Mouse (Mus musculus) stomach, postnatal 0 days (tissue): ENCODE measurements around the gene Smc3. TPM values are rescaled to one million over a fixed set of nuclear protein-coding genes. Genes with fewer than 3 reads are reported as not detected.

Experiments
- ATAC-seq: fragments of 200-750 bp; cut with Nextera tagmentation; 2 replicates; pipeline ENCODE4 v1.8.0; 2017; ENCODE audit not compliant: low FRiP score, low TSS enrichment
- DNase-seq: peaks from one replicate; pipeline ENCODE4 v3.0.0-alpha.2; 2016; ENCODE audit warnings: low spot score
- H3K27ac ChIP-seq: fragments of 300-500 bp; sonication (generic); replicated peaks from 2 replicates; pipeline ENCODE4 v1.5.1; 2014; ENCODE audit warnings: mild to moderate bottlenecking, control low read depth
- H3K27me3 ChIP-seq: fragments of 300-500 bp; sonication (generic); 2 replicates; pipeline ENCODE4 v1.6.1; 2014; ENCODE audit warnings: low read length; ENCODE audit not compliant: control insufficient read depth, insufficient read depth
- H3K36me3 ChIP-seq: fragments of 300-500 bp; sonication (generic); 2 replicates; pipeline ENCODE4 v1.6.1; 2014; ENCODE audit warnings: low read length, mixed read lengths; ENCODE audit not compliant: control insufficient read depth, insufficient read depth
- H3K4me1 ChIP-seq: fragments of 300-500 bp; sonication (generic); replicated peaks from 2 replicates; pipeline ENCODE4 v1.6.1; 2014; ENCODE audit warnings: antibody characterized with exemption; ENCODE audit not compliant: control insufficient read depth, insufficient read depth
- H3K4me2 ChIP-seq: fragments of 300-500 bp; sonication (generic); replicated peaks from 2 replicates; pipeline ENCODE4 v1.6.1; 2014; ENCODE audit warnings: low read depth, mild to moderate bottlenecking, control low read depth, moderate library complexity
- H3K4me3 ChIP-seq: fragments of 300-500 bp; sonication (generic); 2 replicates; pipeline ENCODE4 v1.5.1; 2014; ENCODE audit warnings: low read depth, low read length, control low read depth
- H3K9ac ChIP-seq: fragments of 300-500 bp; sonication (generic); 2 replicates; pipeline ENCODE4 v1.6.1; 2014; ENCODE audit warnings: mild to moderate bottlenecking, low read length, control low read depth, mixed read lengths
- H3K9me3 ChIP-seq: fragments of 300-500 bp; sonication (generic); 2 replicates; pipeline ENCODE4 v1.6.1; 2016; ENCODE audit warnings: low read length; ENCODE audit not compliant: control insufficient read depth
- CTCF ChIP-seq: IDR thresholded peaks from 2 replicates; pipeline ENCODE4 v1.5.1; 2016; ENCODE audit warnings: antibody characterized with exemption, low read depth, mild to moderate bottlenecking, moderate library complexity
- EP300 ChIP-seq: optimal IDR thresholded peaks from 2 replicates; pipeline ENCODE3; 2016; ENCODE audit warnings: antibody characterized with exemption
- WGBS: fragments of 180-500 bp; shearing (Covaris S2); extraction: QIAGEN DNeasy Blood & Tissue Kit; methylation state at CpG from one replicate; pipeline ENCODE4 v1.1.7; 2014; 5-methylcytosine and 5-hydroxymethylcytosine counted together
- polyA plus RNA-seq: library from polyadenylated mRNA; unstranded; fragments of >200 nt; fragmentation: Nextera tagmentation; extraction: Ambion mirVana; gene quantifications from 2 replicates; pipeline ENCODE4 v1.2.1, GENCODE M21; 2015

The Smc3 gene
- polyA plus RNA-seq, 1 experiment from 2014 or later: 27.0 TPM

DNA sequence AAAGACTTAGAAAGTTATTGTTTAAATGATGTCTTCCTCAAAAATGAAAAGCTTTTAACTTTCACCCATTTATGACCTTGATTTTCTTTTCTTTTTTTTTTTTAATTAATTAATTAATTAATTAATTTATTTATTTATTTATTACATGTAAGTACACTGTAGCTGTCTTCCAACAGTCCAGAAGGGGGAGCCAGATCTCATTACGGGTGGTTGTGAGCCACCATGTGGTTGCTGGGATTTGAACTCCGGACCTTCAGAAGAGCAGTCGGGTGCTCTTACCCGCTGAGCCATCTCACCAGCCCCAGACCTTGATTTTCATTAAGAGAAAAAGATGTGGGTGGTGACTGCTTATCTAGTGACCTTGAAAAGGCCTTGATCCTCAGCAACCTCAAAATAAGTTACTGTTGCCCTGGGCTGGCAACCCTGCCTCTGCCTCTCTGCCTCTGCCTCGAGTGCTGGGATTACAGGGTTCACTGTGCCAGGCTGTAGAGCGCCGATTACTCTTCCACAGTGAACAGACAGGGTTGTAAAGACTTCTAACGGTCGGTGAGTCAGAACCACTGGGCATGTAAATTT, 43.9 kb downstream of the Smc3 start:
- no peaks in the 10 kb centered on the region; the same call in 1 of the 2 replicates for H3K4me1 ChIP-seq
- H3K27ac ChIP-seq: no peak overlapping the region
- WGBS: 90% methylated on average over 9 of the region's 9 CpGs
- H3K36me3 ChIP-seq: peaks cover 24% of the 10 kb centered on the region
- no peaks in the 10 kb centered on the region for H3K9me3 ChIP-seq
- H3K9ac ChIP-seq: no peak overlapping the region
- no peak for DNase-seq
- H3K4me2 ChIP-seq: no peak overlapping the region
- ATAC-seq: no peak
- no peak overlapping the region for H3K4me3 ChIP-seq
- no peaks in the 10 kb centered on the region for H3K27me3 ChIP-seq
- TF ChIP-seq CTCF (peak; percentile 37), EP300 (no peak)

DNA sequence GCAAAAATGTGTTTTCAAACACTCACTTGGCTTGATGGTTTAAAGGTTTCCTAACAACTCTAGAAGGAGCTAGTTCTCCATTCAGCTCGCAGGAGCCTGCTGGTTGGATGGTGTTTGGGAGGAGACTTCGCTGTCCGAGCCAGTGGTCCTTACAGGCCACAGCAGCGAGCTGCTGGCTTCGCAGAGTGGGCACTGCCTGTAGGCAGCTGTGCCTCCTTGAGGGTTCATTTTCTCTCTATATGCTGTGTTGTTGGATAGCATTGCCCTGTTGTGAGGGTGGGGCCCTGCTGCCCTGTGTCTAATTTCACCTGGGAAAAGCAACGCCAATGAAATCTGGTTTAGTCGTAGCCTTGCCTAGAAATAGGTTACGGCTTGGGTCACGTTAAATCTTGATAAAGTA, 47.1 kb downstream of the Smc3 start:
- H3K36me3 ChIP-seq: peaks cover 8% of the 10 kb centered on the region; the same call in 1 of the 2 replicates
- H3K4me1 ChIP-seq: peaks cover 4% of the 10 kb centered on the region
- H3K4me3 ChIP-seq: no peak overlapping the region
- ATAC-seq (no peak), DNase-seq (no peak)
- H3K27ac ChIP-seq: no peak overlapping the region
- no peaks in the 10 kb centered on the region for H3K27me3 ChIP-seq
- H3K9ac ChIP-seq: no peak overlapping the region
- no peaks in the 10 kb centered on the region for H3K9me3 ChIP-seq
- WGBS: 67% methylated on average over 9 of the region's 9 CpGs
- no peak overlapping the region for H3K4me2 ChIP-seq
- TF ChIP-seq EP300 (no peak), CTCF (no peak)

DNA sequence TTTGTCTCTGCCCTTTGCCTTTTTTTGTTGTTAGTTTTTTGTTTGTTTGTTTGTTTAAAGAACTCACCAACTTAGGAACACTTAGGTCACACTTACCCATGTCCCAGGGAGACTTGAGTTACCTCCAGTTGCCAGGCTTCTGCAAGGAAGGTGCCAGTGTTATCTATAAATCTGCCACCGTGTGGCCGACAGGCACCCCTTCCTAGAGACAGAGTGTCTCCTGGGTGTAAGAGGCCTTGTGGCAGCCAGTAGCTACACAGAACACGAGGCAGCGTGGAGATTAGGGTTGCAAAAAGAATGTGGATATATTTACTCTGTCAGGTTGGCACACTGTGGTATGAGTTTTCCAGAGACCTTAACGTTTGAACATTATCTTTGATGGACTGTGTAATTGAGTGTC, 47.9 kb downstream of the Smc3 start:
- no peak overlapping the region for H3K4me3 ChIP-seq
- peaks cover 4% of the 10 kb centered on the region for H3K4me1 ChIP-seq
- H3K27ac ChIP-seq: no peak overlapping the region
- H3K9me3 ChIP-seq: no peaks in the 10 kb centered on the region
- peaks cover 8% of the 10 kb centered on the region; the same call in 1 of the 2 replicates for H3K36me3 ChIP-seq
- no peak overlapping the region for H3K9ac ChIP-seq
- H3K27me3 ChIP-seq: no peaks in the 10 kb centered on the region
- ATAC-seq (0 out of 2 replicates have a peak, but pooled peaks have one; percentile 11), DNase-seq (no peak)
- H3K4me2 ChIP-seq: no peak overlapping the region
- TF ChIP-seq EP300: no peak
- TF ChIP-seq CTCF: no peak
- 21% methylated on average over 5 of the region's 5 CpGs for WGBS

- no peaks in the 10 kb centered on the region for H3K27me3 ChIP-seq
- no peak overlapping the region for H3K4me3 ChIP-seq
- H3K4me1 ChIP-seq: peaks cover 4% of the 10 kb centered on the region
- peaks cover 8% of the 10 kb centered on the region; the same call in 1 of the 2 replicates for H3K36me3 ChIP-seq
- WGBS: 40% methylated on average over 10 of the region's 10 CpGs
- H3K9ac ChIP-seq: no peak overlapping the region
- TF ChIP-seq CTCF (peak; percentile 99), EP300 (no peak)
- H3K9me3 ChIP-seq: no peaks in the 10 kb centered on the region
- H3K4me2 ChIP-seq: no peak overlapping the region
- peak; percentile 73 for DNase-seq
- no peak overlapping the region for H3K27ac ChIP-seq
- ATAC-seq: peak; percentile 61
Observed at GRCm38 (mm10) chr19:53648802-53649236, 48.6 kb downstream of the Smc3 start.

DNA sequence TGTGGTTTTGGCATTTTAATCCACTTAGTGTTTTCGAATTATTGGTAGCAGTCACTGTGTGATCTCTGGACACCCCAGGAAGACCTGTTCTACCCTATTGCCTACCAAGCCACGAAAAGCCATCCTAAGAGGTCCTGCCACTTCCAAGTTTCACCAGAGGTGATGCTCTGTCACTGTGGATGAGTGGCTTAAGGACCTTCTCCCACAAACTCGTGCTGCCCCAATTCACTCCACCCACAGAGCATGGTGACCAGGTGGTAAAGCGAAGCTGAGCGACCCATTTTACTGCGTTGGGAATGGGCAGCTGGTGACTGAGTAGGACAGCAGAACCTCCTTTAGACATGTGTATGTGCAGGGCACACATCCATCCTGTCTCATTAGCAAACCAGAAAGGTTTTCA, 49.2 kb downstream of the Smc3 start:
- Histone ChIP-seq H3K27ac (no peak overlapping the region), H3K4me1 (peaks cover 4% of the 10 kb centered on the region), H3K4me3 (no peak overlapping the region), H3K9ac (no peak overlapping the region), H3K27me3 (no peaks in the 10 kb centered on the region), H3K9me3 (no peaks in the 10 kb centered on the region), H3K4me2 (no peak overlapping the region), H3K36me3 (peaks cover 8% of the 10 kb centered on the region; the same call in 1 of the 2 replicates)
- TF ChIP-seq CTCF: peak; percentile 60
- no peak for TF ChIP-seq EP300
- no peak for DNase-seq
- WGBS: 78% methylated on average over 6 of the region's 6 CpGs
- ATAC-seq: no peak

GRCm38 (mm10) chr19:53649802-53650201, 49.6 kb downstream of the Smc3 start:
- Histone ChIP-seq H3K4me1 (peaks cover 4% of the 10 kb centered on the region), H3K36me3 (peaks cover 8% of the 10 kb centered on the region; the same call in 1 of the 2 replicates), H3K9me3 (no peaks in the 10 kb centered on the region), H3K9ac (no peak overlapping the region), H3K4me2 (no peak overlapping the region), H3K27ac (no peak overlapping the region), H3K4me3 (no peak overlapping the region), H3K27me3 (no peaks in the 10 kb centered on the region)
- no peak for TF ChIP-seq EP300
- no peak for TF ChIP-seq CTCF
- WGBS: 20% methylated on average over 5 of the region's 5 CpGs
- no peak for ATAC-seq
- DNase-seq: no peak
